Mouse (Mus musculus) forebrain, embryonic 10.5 days (tissue): ENCODE data around the gene Il10. TPM values are rescaled to one million over a fixed set of nuclear protein-coding genes. Genes with fewer than 3 reads are reported as not detected.
A peak's percentile ranks its signal among the peaks of the same experiment; 100 is the strongest.

ENCODE experiments used
- DNase-seq: peaks from one replicate; pipeline ENCODE4 v3.0.0-alpha.2; 2017; ENCODE audit warnings: low spot score; ENCODE audit errors: extremely low spot score
- H3K27ac ChIP-seq: fragments of 300-500 bp; sonication (generic); 2 replicates; pipeline ENCODE4 v1.5.1; 2016; ENCODE audit warnings: mild to moderate bottlenecking
- H3K27me3 ChIP-seq: fragments of 300-500 bp; sonication (generic); 2 replicates; pipeline ENCODE4 v1.6.1; 2016; ENCODE audit warnings: mild to moderate bottlenecking; ENCODE audit not compliant: poor library complexity, severe bottlenecking
- H3K36me3 ChIP-seq: fragments of 300-500 bp; sonication (generic); replicated peaks from 2 replicates; pipeline ENCODE4 v1.6.1; 2016; ENCODE audit warnings: mild to moderate bottlenecking, moderate library complexity
- H3K4me1 ChIP-seq: fragments of 300-500 bp; sonication (generic); 2 replicates; pipeline ENCODE4 v1.6.1; 2016
- H3K4me3 ChIP-seq: fragments of 300-500 bp; sonication (generic); 2 replicates; pipeline ENCODE4 v1.5.1; 2016; ENCODE audit warnings: mild to moderate bottlenecking, moderate library complexity
- H3K9me3 ChIP-seq: fragments of 300-500 bp; sonication (generic); 2 replicates; pipeline ENCODE4 v1.6.1; 2016; ENCODE audit warnings: mild to moderate bottlenecking, moderate library complexity
- WGBS: fragments of 180-500 bp; shearing (Covaris S2); methylation state at CpG from one replicate; pipeline ENCODE4 v1.1.7; 2016; 5-methylcytosine and 5-hydroxymethylcytosine counted together
- polyA plus RNA-seq: library from polyadenylated mRNA; unstranded; fragments of >200 nt; fragmentation: Nextera tagmentation; extraction: Ambion mirVana; gene quantifications from 2 replicates; pipeline ENCODE4 v1.2.1, GENCODE M21; 2016

Il10 gene
- polyA plus RNA-seq, 1 experiment from 2014 or later: not detected

DNA sequence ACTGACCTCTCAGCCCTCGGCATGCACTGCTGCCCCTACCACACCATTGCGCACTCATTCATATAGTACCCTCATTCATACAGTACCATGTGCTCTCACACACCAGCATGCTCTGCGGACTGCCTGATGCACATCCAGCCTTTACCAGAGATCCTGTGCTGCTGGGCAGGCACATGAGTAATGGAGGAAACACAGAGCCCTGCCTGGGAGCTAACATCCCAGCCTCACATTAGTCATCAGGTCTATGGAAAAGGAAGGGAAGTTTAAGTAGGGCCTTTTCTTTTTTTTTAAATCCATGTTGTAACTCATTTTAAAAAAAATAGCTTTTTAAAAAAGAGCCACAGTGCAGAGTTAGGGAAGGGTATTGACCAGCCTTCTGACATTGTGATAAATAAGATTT is 23.1 kb downstream of the Il10 start:
- Histone ChIP-seq H3K27ac (no peak overlapping the region), H3K27me3 (no peaks in the 10 kb centered on the region)
- DNase-seq: no peak

DNA sequence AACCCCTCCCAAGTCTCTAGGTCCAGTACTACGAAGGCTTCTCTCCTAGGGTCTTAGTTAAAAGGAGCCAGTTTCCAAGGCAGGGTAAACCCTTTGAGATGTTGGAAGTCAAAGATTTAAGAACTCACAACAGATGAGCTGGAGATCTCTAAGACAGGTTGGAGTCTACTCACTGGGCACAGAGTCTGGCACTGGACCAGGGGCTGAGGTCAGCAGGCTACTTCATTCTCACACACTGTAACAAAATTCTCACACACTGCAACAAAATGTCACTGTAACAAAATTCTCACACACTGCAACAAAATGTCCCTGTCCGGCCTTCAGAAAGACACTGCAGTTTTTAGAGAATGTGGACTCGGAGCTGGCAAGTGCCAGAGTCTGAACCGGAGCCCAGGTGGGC is 24.0 kb downstream of the Il10 start:
- no peaks in the 10 kb centered on the region for H3K4me1 ChIP-seq
- H3K9me3 ChIP-seq: no peaks in the 10 kb centered on the region
- no peak overlapping the region for H3K27ac ChIP-seq
- no peaks in the 10 kb centered on the region for H3K27me3 ChIP-seq
- DNase-seq: no peak
- no peaks in the 10 kb centered on the region for H3K36me3 ChIP-seq
- H3K4me3 ChIP-seq: no peak overlapping the region
- 93% methylated on average over 4 of the region's 4 CpGs for WGBS

More for the DNA sequence above, 23.1 kb downstream of the Il10 start:
- Histone ChIP-seq H3K36me3 (no peaks in the 10 kb centered on the region), H3K4me1 (no peaks in the 10 kb centered on the region), H3K4me3 (no peak overlapping the region), H3K9me3 (no peaks in the 10 kb centered on the region; the same call in 1 of the 2 replicates)
- WGBS: 88% methylated on average over 3 of the region's 3 CpGs

DNA sequence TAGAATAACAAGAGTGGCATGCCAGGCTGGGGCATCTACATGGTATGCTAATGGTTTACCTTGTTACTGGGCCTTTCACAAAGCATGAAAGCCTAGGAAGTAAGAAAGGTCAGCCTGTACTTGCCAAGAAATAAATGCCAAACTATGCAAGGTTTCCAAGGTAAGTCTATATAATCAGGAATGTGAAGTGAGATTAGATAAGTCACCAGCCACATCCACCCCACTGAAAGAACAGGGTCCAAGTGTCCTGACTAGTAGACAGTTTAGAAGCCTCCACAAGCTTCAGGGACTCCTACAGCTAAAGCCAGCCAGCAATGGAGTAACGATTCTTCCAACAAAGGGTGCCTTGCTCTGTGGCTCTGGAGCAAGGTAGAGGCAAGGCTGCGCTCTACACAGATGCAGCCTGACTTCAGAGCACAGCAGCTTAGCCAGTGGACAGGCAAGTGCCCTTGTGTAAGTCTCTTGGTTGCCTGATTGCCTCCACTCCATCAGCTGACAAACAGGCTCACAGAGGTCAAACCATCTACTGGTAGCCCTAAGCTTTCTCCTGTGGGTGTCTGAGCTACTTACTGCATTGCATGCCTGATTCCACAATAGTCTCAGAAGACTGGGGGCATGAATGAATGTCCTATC is 26.2 kb downstream of the Il10 start:
- H3K4me1 ChIP-seq: no peaks in the 10 kb centered on the region
- no peak for DNase-seq
- no peak overlapping the region for H3K27ac ChIP-seq
- H3K4me3 ChIP-seq: no peak overlapping the region
- 86% methylated on average over 2 of the region's 2 CpGs for WGBS
- no peaks in the 10 kb centered on the region for H3K9me3 ChIP-seq
- H3K27me3 ChIP-seq: no peaks in the 10 kb centered on the region
- H3K36me3 ChIP-seq: no peaks in the 10 kb centered on the region

DNA sequence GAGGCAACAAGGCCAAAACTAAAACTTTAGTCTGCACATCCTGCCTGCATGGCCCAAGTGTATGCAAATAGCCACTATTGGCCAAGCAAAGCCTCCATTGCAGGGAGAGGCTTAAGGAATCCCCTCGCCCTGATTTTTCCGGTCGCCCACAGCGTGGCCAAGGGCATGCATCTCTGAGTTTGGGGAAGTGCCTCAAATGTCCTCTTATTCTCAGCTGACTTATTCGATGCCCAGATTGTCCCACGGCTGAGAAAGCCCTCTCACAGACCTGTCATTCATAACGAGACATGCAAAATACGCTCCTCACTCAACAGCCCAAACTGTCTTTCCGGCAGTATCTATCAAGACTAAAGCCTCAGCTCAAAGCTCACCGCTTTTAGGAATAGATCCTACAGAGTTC is 27.0 kb downstream of the Il10 start:
- Histone ChIP-seq H3K36me3 (no peaks in the 10 kb centered on the region), H3K4me3 (no peak overlapping the region), H3K4me1 (peaks cover 7% of the 10 kb centered on the region), H3K27ac (no peak overlapping the region), H3K9me3 (no peaks in the 10 kb centered on the region), H3K27me3 (no peaks in the 10 kb centered on the region)
- WGBS: 89% methylated on average over 10 of the region's 10 CpGs
- no peak for DNase-seq

DNA sequence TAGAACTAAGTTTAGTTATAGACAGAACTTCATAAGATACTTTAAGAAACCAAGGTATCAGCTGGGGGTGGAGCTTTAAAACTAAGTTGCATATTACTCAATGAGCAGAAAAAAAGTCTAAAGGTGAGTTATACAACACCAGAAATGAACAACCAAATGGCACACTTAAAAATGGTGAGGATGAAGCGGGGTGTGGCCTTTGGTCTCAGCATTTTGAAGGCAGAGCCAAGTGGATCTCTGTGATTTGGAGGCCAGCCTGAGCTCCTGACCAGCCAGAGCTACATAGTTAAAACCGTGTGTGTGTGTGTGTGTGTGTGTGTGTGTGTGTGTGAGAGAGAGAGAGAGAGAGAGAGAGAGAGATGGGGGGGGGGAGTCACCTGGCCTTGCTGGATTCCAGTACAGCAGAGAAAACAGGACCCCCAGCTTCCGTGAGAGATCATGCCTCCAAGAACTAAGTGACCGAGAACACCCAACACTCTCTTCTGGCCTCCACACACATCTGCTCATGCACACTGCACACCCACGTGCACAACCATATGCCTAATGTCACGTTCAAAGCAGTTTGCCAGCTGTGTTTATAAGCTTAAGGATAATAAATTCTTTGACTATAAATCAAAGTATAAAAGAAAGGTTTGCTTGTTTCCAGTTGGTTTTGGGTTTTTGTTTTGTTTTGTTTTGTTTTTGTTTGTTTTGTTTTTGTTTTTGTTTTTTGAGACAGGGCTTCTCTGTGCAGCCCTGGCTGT is 28.6 kb downstream of the Il10 start:
- no peaks in the 10 kb centered on the region for H3K9me3 ChIP-seq
- H3K4me1 ChIP-seq: peaks cover 13% of the 10 kb centered on the region
- no peak overlapping the region for H3K4me3 ChIP-seq
- WGBS: 92% methylated on average over 6 of the region's 6 CpGs
- H3K27ac ChIP-seq: no peak overlapping the region
- no peak for DNase-seq
- peaks cover 13% of the 10 kb centered on the region for H3K36me3 ChIP-seq
- no peaks in the 10 kb centered on the region for H3K27me3 ChIP-seq

DNA sequence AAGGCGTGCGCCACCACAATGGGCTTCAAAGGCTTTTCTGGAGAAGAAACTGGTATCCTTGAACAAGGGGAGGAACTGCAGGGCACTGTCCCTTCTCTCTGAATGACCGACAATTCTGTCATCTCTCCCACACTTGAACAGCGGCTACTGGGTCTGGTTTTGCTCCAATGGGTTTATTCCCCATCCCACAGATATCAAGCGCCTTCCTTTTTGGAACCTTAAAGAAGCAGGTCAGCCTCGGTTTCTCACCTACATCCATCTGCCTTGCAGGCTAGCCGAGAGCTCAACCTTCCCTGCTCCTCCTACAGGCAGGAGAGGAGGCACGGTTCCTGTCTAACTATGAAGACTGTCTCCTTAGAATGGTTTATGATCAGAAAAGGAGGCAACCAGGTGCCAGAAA is 29.3 kb downstream of the Il10 start:
- Histone ChIP-seq H3K27ac (no peak overlapping the region), H3K9me3 (no peaks in the 10 kb centered on the region), H3K27me3 (no peaks in the 10 kb centered on the region), H3K36me3 (peaks cover 15% of the 10 kb centered on the region), H3K4me1 (peaks cover 19% of the 10 kb centered on the region), H3K4me3 (no peak overlapping the region)
- WGBS: 93% methylated on average over 8 of the region's 8 CpGs
- no peak for DNase-seq

DNA sequence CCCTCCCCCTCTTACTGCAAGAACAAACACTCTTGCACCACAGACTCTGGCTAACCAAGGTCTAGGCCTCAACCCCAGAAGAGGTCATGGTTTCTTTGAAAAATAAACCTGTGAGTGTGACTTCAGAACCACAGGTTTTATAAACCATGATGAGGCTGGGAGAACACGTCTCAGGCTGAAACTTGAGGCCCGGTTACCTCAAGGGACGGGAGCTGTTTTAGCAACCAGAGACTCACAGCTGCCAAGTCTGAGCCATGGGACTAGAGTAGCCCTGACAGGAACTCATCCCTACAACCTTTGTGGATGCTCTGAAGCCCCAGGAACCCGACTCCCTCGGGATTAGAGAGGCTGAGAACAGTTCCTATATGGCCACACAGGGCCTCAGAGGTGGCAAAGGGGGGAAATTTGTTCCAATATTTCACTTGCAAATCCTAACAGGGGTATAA is 29.7 kb downstream of the Il10 start:
- 83% methylated on average over 5 of the region's 5 CpGs for WGBS
- H3K9me3 ChIP-seq: no peaks in the 10 kb centered on the region

DNA sequence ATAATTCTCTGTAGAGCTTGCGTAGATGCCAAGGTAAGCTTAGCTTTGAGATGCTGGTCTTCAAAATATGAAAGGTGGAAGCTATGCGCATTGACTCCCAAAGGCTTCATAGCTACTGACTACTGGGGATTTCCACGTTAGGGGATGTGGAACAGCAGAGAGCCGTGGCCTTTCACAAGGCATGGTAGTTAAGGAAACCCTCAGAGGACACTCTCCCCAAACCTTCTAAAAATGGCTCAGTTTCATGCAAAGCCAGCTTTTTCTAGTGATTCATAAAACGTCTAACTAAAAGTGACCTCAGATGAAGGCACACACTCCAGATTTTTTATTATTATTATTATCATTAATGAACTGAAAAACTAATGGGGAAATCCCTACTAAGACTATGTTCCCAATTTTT is 30.4 kb downstream of the Il10 start:
- Histone ChIP-seq H3K9me3 (no peaks in the 10 kb centered on the region), H3K4me3 (no peak overlapping the region), H3K27ac (no peak overlapping the region), H3K4me1 (peaks cover 19% of the 10 kb centered on the region), H3K36me3 (peaks cover 26% of the 10 kb centered on the region), H3K27me3 (no peaks in the 10 kb centered on the region)
- no peak for DNase-seq
- 90% methylated on average over 5 of the region's 5 CpGs for WGBS

More for the DNA sequence above, 29.7 kb downstream of the Il10 start:
- H3K4me3 ChIP-seq: no peak overlapping the region
- H3K27me3 ChIP-seq: no peaks in the 10 kb centered on the region
- no peak overlapping the region for H3K27ac ChIP-seq
- DNase-seq: no peak
- H3K36me3 ChIP-seq: peaks cover 20% of the 10 kb centered on the region
- peaks cover 19% of the 10 kb centered on the region for H3K4me1 ChIP-seq

- H3K36me3 ChIP-seq: peaks cover 32% of the 10 kb centered on the region
- no peaks in the 10 kb centered on the region for H3K9me3 ChIP-seq
- peaks cover 19% of the 10 kb centered on the region for H3K4me1 ChIP-seq
- H3K4me3 ChIP-seq: no peak overlapping the region
- WGBS: 80% methylated on average over 5 of the region's 5 CpGs
- H3K27me3 ChIP-seq: no peaks in the 10 kb centered on the region
- no peak overlapping the region for H3K27ac ChIP-seq
- no peak for DNase-seq
These were observed 31.0 kb downstream of the Il10 start for GRCm38 (mm10) chr1:131050617-131051016.

GRCm38 (mm10) chr1:131051073-131051472 is 31.4 kb downstream of the Il10 start:
- H3K4me3 ChIP-seq: no peak overlapping the region
- H3K27me3 ChIP-seq: no peaks in the 10 kb centered on the region
- H3K4me1 ChIP-seq: peaks cover 19% of the 10 kb centered on the region
- no peak overlapping the region for H3K27ac ChIP-seq
- 48% methylated on average over 7 of the region's 7 CpGs for WGBS
- H3K36me3 ChIP-seq: peaks cover 37% of the 10 kb centered on the region
- no peaks in the 10 kb centered on the region for H3K9me3 ChIP-seq
- DNase-seq: no peak

DNA sequence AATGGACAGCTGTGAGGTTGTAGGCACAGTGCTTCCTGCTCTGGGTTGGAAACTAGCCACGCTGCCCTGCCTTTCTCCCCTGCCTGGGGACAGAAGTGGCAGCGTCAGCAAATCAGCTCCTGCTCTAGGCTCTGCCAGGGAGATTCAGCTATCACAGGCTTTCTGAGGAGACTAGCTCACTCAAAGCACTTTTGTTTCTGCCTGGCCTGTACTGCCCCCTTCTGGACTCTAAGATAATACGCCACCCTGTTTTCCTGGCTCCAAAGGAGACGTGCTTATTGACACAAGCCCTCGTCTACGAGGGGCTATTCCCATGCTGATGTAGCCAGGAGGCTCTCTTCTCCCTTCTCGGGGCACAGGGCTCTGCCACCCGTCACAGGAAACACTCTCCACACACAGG is 33.6 kb downstream of the Il10 start:
- H3K9me3 ChIP-seq: no peaks in the 10 kb centered on the region
- 9% methylated on average over 8 of the region's 8 CpGs for WGBS
- H3K27ac ChIP-seq: peak overlapping the region; percentile 63
- no peaks in the 10 kb centered on the region for H3K27me3 ChIP-seq
- DNase-seq: peak; percentile 67
- H3K36me3 ChIP-seq: peaks cover 58% of the 10 kb centered on the region
- no peak overlapping the region for H3K4me3 ChIP-seq
- H3K4me1 ChIP-seq: peaks cover 22% of the 10 kb centered on the region

DNA sequence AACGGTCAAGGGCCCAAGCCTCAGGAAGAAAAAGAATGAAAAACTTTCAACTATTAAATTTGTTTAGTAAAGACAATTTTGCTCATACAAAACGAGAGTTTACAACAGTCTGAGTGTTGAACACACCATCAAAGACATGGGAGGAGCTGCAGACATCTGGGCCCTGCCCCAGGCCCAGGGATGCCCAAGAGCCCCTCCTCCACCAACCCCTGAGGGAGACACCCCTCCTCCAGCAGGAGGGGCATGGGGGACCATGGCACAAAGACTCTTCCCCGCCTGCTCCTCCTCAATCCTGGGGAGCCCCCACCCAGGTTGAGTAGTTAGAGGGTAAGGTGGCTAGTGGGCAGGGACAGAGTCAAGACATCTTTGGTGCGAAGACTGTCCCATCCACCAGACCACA is 34.0 kb downstream of the Il10 start:
- Histone ChIP-seq H3K9me3 (no peaks in the 10 kb centered on the region), H3K27me3 (no peaks in the 10 kb centered on the region), H3K27ac (peak overlapping the region; percentile 57), H3K4me3 (no peak overlapping the region), H3K4me1 (peaks cover 26% of the 10 kb centered on the region), H3K36me3 (peaks cover 62% of the 10 kb centered on the region)
- 63% methylated on average over 4 of the region's 4 CpGs for WGBS
- DNase-seq: no peak

- DNase-seq: no peak
- WGBS: 87% methylated on average over 4 of the region's 4 CpGs
- Histone ChIP-seq H3K9me3 (no peaks in the 10 kb centered on the region), H3K27me3 (no peaks in the 10 kb centered on the region), H3K27ac (no peak overlapping the region), H3K36me3 (peaks cover 62% of the 10 kb centered on the region), H3K4me1 (peaks cover 32% of the 10 kb centered on the region), H3K4me3 (no peak overlapping the region)
These were observed 34.6 kb downstream of the Il10 start for GRCm38 (mm10) chr1:131054251-131054650.
